Mouse (Mus musculus) G1E (cell line): ENCODE data around the gene Smg9. TPM values are rescaled to one million over a fixed set of nuclear protein-coding genes. Genes with fewer than 3 reads are reported as not detected.

Source experiments
- ATAC-seq: 2 replicates; pipeline ENCODE4 v1.8.0; 2016; ENCODE audit warnings: mild to moderate bottlenecking; ENCODE audit not compliant: insufficient number of reproducible peaks, poor library complexity, low FRiP score, severe bottlenecking; ENCODE audit errors: extremely low read depth
- DNase-seq: peaks from one replicate; pipeline ENCODE4 v3.0.0; 2012; ENCODE audit warnings: low spot score
- H3K27me3 ChIP-seq: 2 replicates; pipeline ENCODE4 v1.6.1; 2012; ENCODE audit warnings: mild to moderate bottlenecking, low read length, inconsistent platforms; ENCODE audit not compliant: insufficient read depth
- H3K36me3 ChIP-seq: replicated peaks from 2 replicates; pipeline ENCODE3; 2012; ENCODE audit warnings: mild to moderate bottlenecking, inconsistent platforms
- H3K4me1 ChIP-seq: 2 replicates; pipeline ENCODE4 v1.6.1; 2012; ENCODE audit warnings: low read depth, low read length, inconsistent platforms, mixed read lengths; ENCODE audit not compliant: insufficient read depth
- H3K4me3 ChIP-seq: 2 replicates; pipeline ENCODE4 v1.5.1; 2012; ENCODE audit warnings: low read depth, mild to moderate bottlenecking, inconsistent platforms, low read length, moderate library complexity, mixed read lengths
- H3K9me3 ChIP-seq: replicated peaks from 2 replicates; pipeline ENCODE4 v1.6.1; 2012; ENCODE audit warnings: inconsistent platforms
- CTCF ChIP-seq: IDR thresholded peaks from 2 replicates; pipeline ENCODE4 v1.5.1; 2012; ENCODE audit warnings: low read depth, low read length, inconsistent platforms, mixed read lengths
- GATA1 ChIP-seq: IDR thresholded peaks from 2 replicates; pipeline ENCODE4 v1.6.1; 2012; ENCODE audit warnings: borderline replicate concordance, low read length, inconsistent platforms, mixed read lengths
- GATA2 ChIP-seq: IDR thresholded peaks from 2 replicates; pipeline ENCODE4 v1.6.1; 2012; ENCODE audit warnings: low read depth, low read length, inconsistent platforms, borderline replicate concordance
- POLR2AphosphoS5 ChIP-seq: IDR thresholded peaks from 2 replicates; pipeline ENCODE4 v1.6.1; 2012; ENCODE audit warnings: low read depth, low read length, inconsistent platforms; ENCODE audit not compliant: insufficient replicate concordance
- TAL1 ChIP-seq: conservative IDR thresholded peaks from 2 replicates; pipeline ENCODE4 v1.6.1; 2012; ENCODE audit warnings: low read depth, low read length, inconsistent platforms, mixed read lengths
- polyA plus RNA-seq: library from polyadenylated mRNA; stranded (reverse); fragments of >175 nt; gene quantifications from 2 replicates; pipeline ENCODE4 v1.2.3, GENCODE M21; 2012
- total RNA-seq, 2 experiments: library from RNA; stranded (forward) in 1 of 2; stranded (reverse) in 1 of 2; fragments of 200-1000 nt in 1 of 2; fragments of >200 nt in 1 of 2; fragmentation: Nextera tagmentation in 1 of 2; gene quantifications; 2 replicates each; pipeline ENCODE4 v1.2.3; 2014 to 2017

Smg9 gene
- total and polyA plus RNA-seq, 3 experiments = 16.1 to 77.3 (median 61.5) TPM

DNA sequence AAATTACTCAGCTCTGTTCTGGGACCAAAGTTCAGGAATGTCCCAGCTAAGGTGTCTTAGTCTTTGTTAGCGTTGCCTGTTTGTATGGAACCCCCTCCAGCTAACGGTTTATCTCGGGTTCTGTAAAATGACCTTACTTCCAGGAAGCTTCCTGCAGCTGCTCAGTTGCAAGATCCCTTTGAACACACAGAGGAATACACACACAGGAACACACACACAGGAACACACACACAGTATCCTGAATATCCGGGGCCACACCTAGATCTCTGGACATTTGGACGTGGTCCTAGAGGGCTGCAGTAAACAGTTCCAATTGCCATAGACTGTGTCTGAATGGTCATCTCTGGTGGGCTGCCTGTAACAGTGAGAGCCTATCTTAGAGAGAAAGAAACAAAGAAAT, 56.3 kb downstream of the Smg9 start:
- no peak for TF ChIP-seq POLR2AphosphoS5
- TF ChIP-seq TAL1 = no peak
- no peak for TF ChIP-seq GATA1
- TF ChIP-seq CTCF = no peak
- TF ChIP-seq GATA2 = no peak
- no peak for DNase-seq
- Histone ChIP-seq H3K4me3 (no peak overlapping the region), H3K9me3 (no peaks in the 10 kb centered on the region), H3K27me3 (peaks cover 17% of the 10 kb centered on the region), H3K36me3 (no peaks in the 10 kb centered on the region), H3K4me1 (peaks cover 26% of the 10 kb centered on the region)
- ATAC-seq = no peak

DNA sequence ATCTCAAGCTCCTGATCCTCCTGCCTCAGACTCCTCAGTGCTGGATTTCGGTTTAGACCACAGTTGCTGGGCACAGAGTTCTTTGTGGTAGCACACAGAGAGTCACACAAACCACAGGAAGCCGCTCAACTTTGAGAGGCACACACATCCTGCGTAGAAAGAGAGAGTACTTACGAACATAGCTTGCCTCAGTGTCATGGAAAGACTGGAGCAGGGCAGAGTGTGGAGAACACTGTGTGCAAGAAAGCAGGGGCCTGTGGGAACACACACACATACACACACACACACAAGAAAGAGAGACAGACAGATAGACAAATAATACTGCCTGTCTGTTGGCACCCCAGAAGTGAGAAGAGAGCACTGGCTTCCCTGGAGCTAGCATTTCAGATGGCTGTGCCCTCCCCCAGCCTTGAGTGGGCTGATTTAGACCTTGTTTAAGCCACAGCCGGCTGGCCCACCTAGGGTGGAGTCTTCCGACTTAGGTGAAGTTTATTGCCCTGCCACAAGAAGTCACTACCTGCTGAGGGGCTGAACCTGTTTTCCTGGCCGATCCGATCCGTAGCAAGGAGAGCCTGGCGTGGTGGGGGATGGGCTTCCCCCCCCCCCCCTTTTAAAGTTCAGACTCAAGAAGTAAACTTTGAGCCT, 58.4 kb downstream of the Smg9 start:
- no peak for DNase-seq

DNA sequence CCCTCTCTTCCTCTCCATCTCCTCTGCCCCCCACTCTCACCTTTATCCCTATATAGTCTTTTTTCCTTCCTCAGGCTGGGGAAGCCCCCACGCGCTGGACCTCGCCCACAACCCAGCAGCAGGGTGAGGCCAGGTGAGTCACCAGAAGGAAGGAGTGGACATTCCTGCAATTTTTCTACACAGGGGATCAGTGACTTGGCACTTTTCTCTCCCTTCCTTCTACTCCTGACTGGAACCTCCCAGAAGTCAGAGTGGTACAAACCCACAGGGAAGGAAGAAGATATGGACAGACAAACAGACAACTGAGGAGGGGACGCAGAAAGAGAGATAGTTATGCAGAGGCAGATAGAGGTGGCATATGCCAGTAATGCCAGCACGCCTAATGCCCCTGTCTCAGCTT, 60.0 kb downstream of the Smg9 start:
- DNase-seq (no peak), ATAC-seq (no peak)
- no peaks in the 10 kb centered on the region for H3K9me3 ChIP-seq
- no peaks in the 10 kb centered on the region for H3K36me3 ChIP-seq
- no peak for TF ChIP-seq TAL1
- no peak for TF ChIP-seq GATA2
- TF ChIP-seq CTCF = no peak
- no peak for TF ChIP-seq GATA1
- TF ChIP-seq POLR2AphosphoS5 = no peak
- peaks cover 32% of the 10 kb centered on the region for H3K27me3 ChIP-seq
- no peak overlapping the region for H3K4me3 ChIP-seq
- H3K4me1 ChIP-seq = peaks cover 17% of the 10 kb centered on the region

More for the DNA sequence above, 58.4 kb downstream of the Smg9 start:
- peaks cover 31% of the 10 kb centered on the region for H3K27me3 ChIP-seq
- H3K36me3 ChIP-seq = no peaks in the 10 kb centered on the region
- H3K4me1 ChIP-seq = peaks cover 17% of the 10 kb centered on the region
- no peak for TF ChIP-seq TAL1
- TF ChIP-seq GATA2 = no peak
- TF ChIP-seq CTCF = no peak
- no peak for TF ChIP-seq POLR2AphosphoS5
- TF ChIP-seq GATA1 = no peak
- H3K4me3 ChIP-seq = no peak overlapping the region
- H3K9me3 ChIP-seq = no peaks in the 10 kb centered on the region
- ATAC-seq = no peak

DNA sequence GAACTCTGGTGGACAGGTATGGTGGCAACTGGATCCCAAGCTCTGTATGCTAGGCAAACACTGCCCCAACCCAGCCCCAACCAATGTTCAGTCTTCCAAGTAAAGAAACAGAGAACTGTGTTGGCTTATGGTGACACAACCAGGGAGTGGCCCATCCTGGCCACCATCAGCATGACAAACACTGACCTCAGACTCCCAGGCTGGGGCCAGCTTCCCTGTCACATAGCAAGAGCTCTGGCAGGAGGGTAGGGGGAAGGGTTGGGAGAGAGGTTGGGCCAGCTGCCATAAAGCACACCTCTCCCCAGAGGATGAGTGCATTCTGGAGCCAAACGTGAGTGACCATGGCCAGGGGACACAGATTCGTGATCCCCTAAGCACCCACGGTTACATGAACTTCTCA, 60.4 kb downstream of the Smg9 start:
- Histone ChIP-seq H3K36me3 (no peaks in the 10 kb centered on the region), H3K4me3 (no peak overlapping the region), H3K9me3 (no peaks in the 10 kb centered on the region), H3K4me1 (peaks cover 17% of the 10 kb centered on the region), H3K27me3 (peaks cover 33% of the 10 kb centered on the region)
- TF ChIP-seq CTCF (no peak), TAL1 (no peak), GATA2 (no peak), POLR2AphosphoS5 (no peak), GATA1 (no peak)
- DNase-seq (no peak), ATAC-seq (no peak)

DNA sequence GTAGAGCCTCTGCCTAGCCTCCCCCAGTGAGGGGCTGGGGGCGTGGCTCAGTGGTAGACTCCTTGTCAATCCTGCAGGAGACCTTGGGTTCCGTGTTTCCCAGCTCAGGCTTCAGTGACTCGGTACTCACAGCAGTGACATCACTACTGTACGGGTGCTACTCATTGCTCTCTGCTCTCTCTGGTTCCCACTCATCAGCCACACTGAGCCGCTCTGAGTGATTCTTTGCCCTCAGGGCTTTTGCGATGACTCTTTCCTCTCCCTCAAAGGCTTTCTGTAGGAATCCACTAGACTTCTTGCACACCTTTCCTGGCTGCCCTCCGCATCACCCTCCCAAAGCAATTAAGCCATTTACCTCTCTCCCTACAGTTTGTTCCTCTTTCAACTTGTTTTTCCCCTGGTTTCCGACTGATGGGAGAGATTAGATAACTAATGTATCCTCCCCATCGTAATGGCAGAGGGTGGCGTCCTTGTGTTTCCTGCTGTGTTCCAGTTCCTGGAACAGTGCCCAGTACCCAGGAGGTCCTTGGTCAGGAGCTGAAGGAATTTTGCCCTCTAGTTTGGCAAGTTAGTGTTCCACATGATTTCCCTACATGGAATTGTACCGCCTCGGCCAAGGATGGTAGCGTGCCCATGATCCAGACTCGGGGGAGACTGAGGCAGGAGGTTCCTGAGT, 62.1 kb downstream of the Smg9 start:
- no peak overlapping the region for H3K4me3 ChIP-seq
- no peaks in the 10 kb centered on the region for H3K9me3 ChIP-seq
- DNase-seq = no peak
- H3K27me3 ChIP-seq = peaks cover 37% of the 10 kb centered on the region
- peaks cover 12% of the 10 kb centered on the region for H3K4me1 ChIP-seq
- no peaks in the 10 kb centered on the region for H3K36me3 ChIP-seq
- TF ChIP-seq GATA1 = no peak
- TF ChIP-seq POLR2AphosphoS5 = no peak
- TF ChIP-seq TAL1 = no peak
- no peak for TF ChIP-seq CTCF
- TF ChIP-seq GATA2 = no peak
- ATAC-seq = no peak

DNA sequence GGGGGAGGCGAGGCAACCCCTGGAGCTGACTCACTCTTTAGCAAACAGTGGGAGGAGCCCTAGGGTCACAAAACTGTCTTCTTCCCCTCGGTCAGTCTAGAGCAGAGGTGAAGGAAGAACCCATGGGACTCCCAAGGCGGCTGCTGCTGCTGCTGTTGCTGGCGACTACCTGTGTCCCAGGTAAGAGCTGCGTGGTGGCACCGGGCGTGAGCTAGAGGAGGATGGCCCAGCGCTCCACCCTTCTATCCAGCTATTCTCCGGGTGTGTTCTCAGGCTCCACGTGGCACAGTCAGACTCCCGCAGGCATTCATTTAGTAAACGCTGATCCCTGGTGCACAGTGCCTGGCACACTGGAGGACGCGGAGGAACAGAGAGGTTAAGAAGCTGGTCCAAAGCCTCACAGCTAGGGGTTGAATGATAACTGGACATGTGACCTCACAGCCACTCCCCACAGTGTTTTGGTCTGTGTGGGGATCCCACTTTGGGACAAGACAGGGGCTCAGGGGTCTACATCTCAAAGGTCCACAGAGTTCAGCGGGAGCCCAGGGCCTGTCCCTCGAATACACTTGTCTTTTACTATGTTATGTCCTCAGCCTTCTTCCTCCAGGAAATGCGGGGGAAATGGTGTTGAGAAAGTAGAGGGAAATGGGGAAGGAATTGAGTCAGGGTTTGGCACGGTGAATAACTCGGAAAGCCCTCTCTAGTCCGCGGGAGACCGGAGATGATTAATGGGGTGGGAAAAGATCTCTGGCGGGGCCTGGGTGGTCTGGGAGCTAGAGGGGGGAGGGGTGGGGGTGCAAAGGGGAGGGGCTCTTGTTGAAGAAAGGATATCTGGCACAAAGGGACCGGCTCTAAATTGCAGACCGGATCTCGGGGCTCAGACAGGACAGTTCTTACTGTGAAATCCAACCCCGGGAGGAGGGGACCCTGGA, 63.2 kb downstream of the Smg9 start, which contains the start of gene Plaur:
Gene Plaur (plus strand): TSS at position 97 of the 932 bp plus-strand sequence.
- ATAC-seq = no peak
- peak; percentile 45 for DNase-seq
- Histone ChIP-seq H3K36me3 (no peaks in the 10 kb centered on the region), H3K9me3 (no peaks in the 10 kb centered on the region), H3K4me3 (peak within 1 kb of the TSS; percentile 9; the same call in 1 of the 2 replicates), H3K27me3 (peaks cover 35% of the 10 kb centered on the region), H3K4me1 (peaks cover 12% of the 10 kb centered on the region)
- TF ChIP-seq POLR2AphosphoS5 (no peak), TAL1 (no peak), GATA1 (no peak), CTCF (no peak), GATA2 (no peak)
